Mouse (Mus musculus) naive thymus-derived CD4-positive, alpha-beta T cell, adult 2 months (primary cell): ENCODE measurements around the gene Gm30083.

ENCODE experiments used
- DNase-seq: peaks from one replicate; pipeline ENCODE4 v3.0.0-alpha.2; 2011; ENCODE audit warnings: low read depth

The Gm30083 gene

DNA sequence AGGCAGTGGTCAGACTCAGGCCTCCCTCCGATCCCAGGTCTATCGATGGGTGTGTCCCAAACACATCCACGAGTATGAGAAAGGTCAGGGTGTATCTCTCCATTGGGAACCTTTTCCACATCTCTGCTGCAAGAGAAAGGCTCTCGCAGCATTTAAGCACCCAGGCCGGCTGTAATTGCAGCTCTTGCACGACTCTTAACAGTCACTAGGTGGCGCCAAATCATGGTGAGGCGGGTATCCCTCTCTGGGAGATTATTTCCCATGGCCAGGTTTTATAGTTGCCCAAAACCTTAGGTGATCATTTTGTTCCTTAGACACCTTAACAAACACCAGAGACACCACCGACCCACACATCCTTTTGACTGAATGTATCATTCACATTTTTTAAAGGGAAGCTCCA lies 55.6 kb downstream of the Gm30083 start:
- DNase-seq: no peak

GRCm38 (mm10) chr14:33958841-33959240 lies 56.1 kb downstream of the Gm30083 start:
- DNase-seq: no peak

- DNase-seq: no peak
These were observed 56.8 kb downstream of the Gm30083 start for GRCm38 (mm10) chr14:33958186-33958585.

GRCm38 (mm10) chr14:33956055-33956454 lies 58.9 kb downstream of the Gm30083 start:
- DNase-seq: no peak

DNA sequence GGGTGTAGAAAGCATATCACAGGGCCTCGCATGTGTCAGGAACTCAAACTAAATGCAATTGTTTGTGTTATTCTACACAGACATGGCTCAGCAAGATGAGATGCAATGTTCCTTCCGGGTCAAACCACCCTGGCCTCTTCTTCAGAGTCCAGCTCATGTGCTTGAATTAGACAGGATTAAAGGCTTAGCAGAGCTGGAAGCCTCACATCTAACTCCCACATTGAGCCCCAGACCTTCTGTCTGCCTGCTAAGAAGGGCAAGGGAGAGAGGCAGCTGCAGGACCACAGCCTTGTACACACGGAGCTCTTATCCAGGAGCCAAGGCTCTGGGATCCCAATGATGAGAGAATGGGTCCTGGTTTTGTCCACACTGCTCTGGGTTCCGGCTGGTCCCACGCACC lies 61.2 kb downstream of the Gm30083 start, which contains the start of gene Rbp3:
Rbp3 (plus strand) TSS at position 243 of the 400 bp plus-strand sequence.
- DNase-seq: no peak

DNA sequence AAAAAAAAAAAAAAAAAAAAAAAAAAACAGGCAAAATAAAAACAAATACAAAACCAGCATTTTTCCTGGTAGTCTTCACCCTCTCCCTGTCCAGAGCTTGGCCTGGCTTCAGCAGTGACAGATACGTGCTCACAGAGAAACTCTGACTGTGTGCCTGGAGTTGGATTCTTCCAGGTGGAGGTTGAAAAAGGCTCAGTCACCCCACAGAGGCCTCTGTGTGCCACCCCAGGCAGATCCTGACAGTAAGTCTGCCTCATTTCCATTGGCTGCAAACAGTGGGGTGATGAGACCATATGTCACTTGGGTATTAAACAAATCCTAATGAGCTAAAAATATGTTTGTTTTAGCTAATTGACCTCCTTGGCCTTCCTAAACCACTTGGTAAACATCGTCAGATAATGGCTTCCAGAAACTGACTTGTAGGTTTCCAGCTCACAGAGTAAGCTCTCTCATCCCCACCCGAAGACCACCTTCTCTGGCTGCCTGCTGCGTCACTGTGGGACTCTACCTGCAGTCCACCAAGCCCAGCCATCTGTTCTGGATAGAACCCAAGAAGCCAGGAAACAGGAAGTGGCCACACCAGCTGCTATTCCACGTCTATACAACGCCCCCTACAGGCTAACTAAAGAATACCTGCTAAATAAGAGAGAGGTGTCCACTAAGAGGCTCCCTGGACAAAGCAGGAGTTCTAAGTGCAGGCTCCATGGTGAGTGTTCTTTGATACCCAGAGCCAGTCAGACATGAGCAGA lies 62.6 kb downstream of the Gm30083 start:
- no peak for DNase-seq

DNA sequence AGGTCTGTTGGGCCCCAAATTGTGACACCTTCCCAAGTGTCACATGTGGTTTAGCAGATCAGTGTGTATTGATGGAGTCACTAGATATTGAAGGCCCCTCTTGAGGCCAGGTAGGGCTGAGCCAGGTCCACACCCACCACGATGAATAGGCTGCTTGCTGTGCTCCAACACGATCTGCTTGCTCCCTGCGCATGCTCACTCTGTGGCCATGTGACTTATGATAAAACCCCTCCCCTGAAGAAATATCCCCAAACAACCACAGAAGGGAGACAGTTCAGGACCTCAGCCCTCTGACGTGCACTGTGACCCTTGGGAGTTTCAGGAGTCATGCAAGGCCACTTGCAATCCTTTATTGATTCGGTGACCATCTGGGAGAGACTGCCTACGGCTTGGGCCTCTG lies 68.9 kb downstream of the Gm30083 start:
- DNase-seq: no peak

DNA sequence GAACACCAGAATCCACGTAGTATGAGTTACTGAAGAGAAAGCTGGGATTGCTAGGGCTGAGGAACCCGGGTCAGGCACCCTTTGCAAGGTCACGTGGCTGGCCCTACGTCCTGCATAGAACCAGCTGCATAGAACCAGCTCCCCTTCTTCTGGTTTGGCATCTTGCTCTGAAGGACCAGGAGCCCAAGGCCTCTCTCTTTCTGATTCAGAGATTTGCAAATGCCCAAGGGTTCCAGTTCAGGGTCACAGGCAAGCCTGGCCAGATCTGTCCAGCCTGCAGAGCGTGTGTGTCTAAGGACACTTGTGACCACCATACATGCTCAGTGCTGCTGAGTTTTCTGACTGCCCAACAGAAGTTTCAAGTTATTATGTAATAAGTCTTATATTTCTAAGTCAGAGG lies 72.8 kb downstream of the Gm30083 start:
- DNase-seq: no peak

DNA sequence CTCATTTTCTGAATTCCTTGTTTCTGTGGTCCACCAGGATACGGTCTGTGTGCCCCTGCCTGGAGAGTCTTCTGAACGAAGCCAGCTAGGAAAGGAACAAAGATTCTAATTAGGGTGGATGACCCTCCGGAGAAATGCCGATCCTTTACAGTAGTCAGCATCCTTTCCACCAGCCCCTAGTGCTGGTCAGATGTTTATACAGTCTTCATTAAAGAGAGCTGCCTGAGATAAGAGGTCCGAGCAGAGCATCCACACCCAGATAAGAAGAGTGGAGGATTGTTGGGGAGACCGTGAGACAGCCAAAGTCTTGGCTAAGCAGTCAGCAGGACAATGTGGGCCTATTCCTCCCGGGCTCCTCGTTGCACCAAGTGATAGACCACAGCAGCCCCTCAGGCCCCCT lies 74.2 kb downstream of the Gm30083 start, which contains the start of gene Gdf2:
Gdf2 (plus strand) TSS at position 301 of the 400 bp plus-strand sequence.
- DNase-seq: no peak

- no peak for DNase-seq
These were observed 75.9 kb downstream of the Gm30083 start for GRCm38 (mm10) chr14:33939117-33939516.
